Mouse (Mus musculus): ENCODE measurements around the gene Gm5751. TPM values are rescaled to one million over a fixed set of nuclear protein-coding genes. Genes with fewer than 3 reads are reported as not detected.
"Not testable (repeated sequence)": the region's sequence is repeated elsewhere in the genome, so short reads cannot be mapped to it uniquely, and the experiment has no call there.

Gm5751 gene
- not detected in 2 replicates for total RNA-seq (2012; rRNA removed)

DNA sequence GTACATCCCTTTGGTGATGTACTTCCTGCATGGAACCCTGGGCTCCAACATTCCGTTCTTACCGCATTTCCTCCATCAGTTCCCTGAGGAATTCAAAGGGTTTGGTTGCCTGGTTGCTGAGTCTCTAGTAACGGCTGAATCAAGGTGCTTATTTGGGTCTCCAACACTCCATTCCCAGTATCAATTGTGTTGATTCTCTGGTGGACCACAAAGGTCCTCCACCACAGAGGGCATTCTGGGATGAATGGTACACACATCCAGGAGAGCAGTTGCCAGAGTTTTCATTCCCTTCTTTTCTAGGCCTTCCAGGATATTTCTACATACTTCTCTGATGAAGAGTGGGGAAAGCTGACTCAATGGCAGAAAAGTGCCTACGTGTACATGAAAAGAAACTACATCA, at the start of gene Gm5751:
Gm5751 (plus strand) TSS at position 301 of the 400 bp plus-strand sequence.
- in situ Hi-C loops (cut with MboI; ENCODE audit: low sequenced_read_pairs in 2 of 2, unreplicated experiment in 2 of 2); H3K9ac ChIP-seq (ENCODE audit: insufficient read depth, low read depth, low read length, poor library complexity, severe bottlenecking): not testable (repeated sequence)

DNA sequence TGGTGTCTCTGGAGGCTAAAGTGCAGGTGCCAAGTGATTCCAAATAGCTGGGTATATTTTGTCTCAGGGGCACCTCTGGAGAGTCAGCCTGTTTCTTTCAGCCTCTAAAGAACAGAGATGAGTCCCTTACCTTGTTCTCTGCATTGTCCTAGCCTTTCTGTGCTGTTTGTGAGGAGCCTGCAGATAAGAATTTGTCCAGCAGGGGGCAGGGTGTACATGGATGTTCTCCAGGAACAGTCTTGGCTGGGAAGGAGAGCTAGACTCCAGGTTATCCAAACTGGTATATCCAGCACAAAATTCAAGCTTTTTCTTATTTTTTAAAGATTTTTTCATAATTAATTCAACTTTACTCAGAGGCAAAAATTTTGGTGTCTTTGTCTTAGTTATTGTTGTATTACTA, 42.0 kb upstream of the Gm5751 start:
- H3K9ac ChIP-seq (ENCODE audit: insufficient read depth, low read depth, low read length, poor library complexity, severe bottlenecking), result no peak overlapping the region
- in situ Hi-C loops (cut with MboI; ENCODE audit: low sequenced_read_pairs in 2 of 2, unreplicated experiment in 2 of 2), result no loop called here

More for the DNA sequence above, at the start of gene Gm5751:
- DNase-seq (ENCODE audit: low read depth, low spot score); H3K4me3 ChIP-seq (ENCODE audit: insufficient read depth in 1 of 2, low read depth in 1 of 2, low read length in 2 of 2, poor library complexity in 1 of 2, severe bottlenecking in 1 of 2); H3K4me1 ChIP-seq (ENCODE audit: control insufficient read depth in 2 of 2, insufficient read depth in 2 of 2, low read length in 2 of 2, poor library complexity in 1 of 2); H3K36me3 ChIP-seq (ENCODE audit: control insufficient read depth, insufficient read depth, low read length, poor library complexity, severe bottlenecking); H3K9me3 ChIP-seq (ENCODE audit: control insufficient read depth, insufficient read depth, low read depth, low read length); H3K27ac ChIP-seq (ENCODE audit: insufficient read depth, low read depth, low read length, poor library complexity, severe bottlenecking): not testable (repeated sequence)

DNA sequence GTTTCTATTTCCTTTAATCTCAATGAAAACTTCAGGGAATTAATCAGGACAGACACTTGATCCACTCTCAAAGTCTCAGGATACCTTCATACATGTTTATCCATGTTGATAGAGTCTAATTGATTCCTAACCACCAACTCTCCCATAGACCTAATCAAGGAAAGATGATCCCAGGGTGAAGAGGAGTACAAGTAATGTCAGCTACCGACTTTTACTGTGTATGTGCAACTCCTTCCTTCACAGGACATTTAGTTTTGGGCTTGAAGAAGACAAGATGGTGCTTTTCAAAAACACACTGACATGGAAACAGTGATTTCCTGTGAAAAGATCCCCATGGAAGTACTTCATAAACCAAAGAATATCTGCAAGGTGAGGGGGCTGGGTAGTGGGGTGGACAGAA, 30.4 kb upstream of the Gm5751 start, which contains the start of gene Gm6592:
Gm6592 (plus strand) TSS at position 301 of the 400 bp plus-strand sequence.
- no peaks in the 10 kb centered on the region for H3K36me3 ChIP-seq (ENCODE audit: control insufficient read depth, insufficient read depth, low read length, poor library complexity, severe bottlenecking)
- H3K9ac ChIP-seq (ENCODE audit: insufficient read depth, low read depth, low read length, poor library complexity, severe bottlenecking), result no peak within 1 kb of the TSS
- no peak for TF ChIP-seq HCFC1 (IDR thresholded peaks at IDR 0.05; ENCODE audit: borderline replicate concordance, insufficient read depth, low read length)
- no peak for TF ChIP-seq MAFK (IDR thresholded peaks at IDR 0.05; ENCODE audit: insufficient read depth, low read depth, low read length)
- no peak for TF ChIP-seq CHD2 (IDR thresholded peaks at IDR 0.05; ENCODE audit: low read depth, low read length)
- no peak for TF ChIP-seq ZC3H11A (IDR thresholded peaks at IDR 0.05; ENCODE audit: borderline replicate concordance, low read depth, low read length)
- no peak for TF ChIP-seq ZNF384 (IDR thresholded peaks at IDR 0.05; ENCODE audit: low read depth, low read length)
- H3K9me3 ChIP-seq (ENCODE audit: control insufficient read depth, insufficient read depth, low read depth, low read length), result no peaks in the 10 kb centered on the region
- no peak within 1 kb of the TSS for H3K27ac ChIP-seq (ENCODE audit: insufficient read depth, low read depth, low read length, poor library complexity, severe bottlenecking)
- DNase-seq (ENCODE audit: low read depth, low spot score), result no peak
- in situ Hi-C loops (cut with MboI; ENCODE audit: low sequenced_read_pairs in 2 of 2, unreplicated experiment in 2 of 2), result no loop called here
- H3K4me3 ChIP-seq (ENCODE audit: insufficient read depth in 1 of 2, low read depth in 1 of 2, low read length in 2 of 2, poor library complexity in 1 of 2, severe bottlenecking in 1 of 2), result no peak within 1 kb of the TSS
- no peaks in the 10 kb centered on the region for H3K4me1 ChIP-seq (ENCODE audit: control insufficient read depth in 2 of 2, insufficient read depth in 2 of 2, low read length in 2 of 2, poor library complexity in 1 of 2)

More for the DNA sequence above, 42.0 kb upstream of the Gm5751 start:
- Histone ChIP-seq H3K9me3 (ENCODE audit: control insufficient read depth, insufficient read depth, low read depth, low read length) (no peaks in the 10 kb centered on the region), H3K4me1 (ENCODE audit: control insufficient read depth in 2 of 2, insufficient read depth in 2 of 2, low read length in 2 of 2, poor library complexity in 1 of 2) (no peaks in the 10 kb centered on the region), H3K36me3 (ENCODE audit: control insufficient read depth, insufficient read depth, low read length, poor library complexity, severe bottlenecking) (no peaks in the 10 kb centered on the region), H3K27ac (ENCODE audit: insufficient read depth, low read depth, low read length, poor library complexity, severe bottlenecking) (no peak overlapping the region), H3K4me3 (ENCODE audit: insufficient read depth in 1 of 2, low read depth in 1 of 2, low read length in 2 of 2, poor library complexity in 1 of 2, severe bottlenecking in 1 of 2) (no peak overlapping the region)
- peak; percentile 13 for DNase-seq (ENCODE audit: low read depth, low spot score)
- TF ChIP-seq HCFC1 (IDR thresholded peaks at IDR 0.05; ENCODE audit: borderline replicate concordance, insufficient read depth, low read length) (no peak), CHD2 (IDR thresholded peaks at IDR 0.05; ENCODE audit: low read depth, low read length) (no peak), ZC3H11A (IDR thresholded peaks at IDR 0.05; ENCODE audit: borderline replicate concordance, low read depth, low read length) (no peak), ZNF384 (IDR thresholded peaks at IDR 0.05; ENCODE audit: low read depth, low read length) (no peak), MAFK (IDR thresholded peaks at IDR 0.05; ENCODE audit: insufficient read depth, low read depth, low read length) (no peak)

GRCm38 (mm10) chrX:8852486-8852885, 21.6 kb upstream of the Gm5751 start:
- H3K36me3 ChIP-seq (ENCODE audit: control insufficient read depth, insufficient read depth, low read length, poor library complexity, severe bottlenecking), result no peaks in the 10 kb centered on the region
- no peak overlapping the region for H3K9ac ChIP-seq (ENCODE audit: insufficient read depth, low read depth, low read length, poor library complexity, severe bottlenecking)
- DNase-seq (ENCODE audit: low read depth, low spot score), result no peak
- no peak overlapping the region for H3K27ac ChIP-seq (ENCODE audit: insufficient read depth, low read depth, low read length, poor library complexity, severe bottlenecking)
- no peaks in the 10 kb centered on the region for H3K9me3 ChIP-seq (ENCODE audit: control insufficient read depth, insufficient read depth, low read depth, low read length)
- TF ChIP-seq MAFK (IDR thresholded peaks at IDR 0.05; ENCODE audit: insufficient read depth, low read depth, low read length) (no peak), CHD2 (IDR thresholded peaks at IDR 0.05; ENCODE audit: low read depth, low read length) (no peak), HCFC1 (IDR thresholded peaks at IDR 0.05; ENCODE audit: borderline replicate concordance, insufficient read depth, low read length) (no peak), ZC3H11A (IDR thresholded peaks at IDR 0.05; ENCODE audit: borderline replicate concordance, low read depth, low read length) (no peak), ZNF384 (IDR thresholded peaks at IDR 0.05; ENCODE audit: low read depth, low read length) (no peak)
- H3K4me1 ChIP-seq (ENCODE audit: control insufficient read depth in 2 of 2, insufficient read depth in 2 of 2, low read length in 2 of 2, poor library complexity in 1 of 2), result no peaks in the 10 kb centered on the region
- in situ Hi-C loops (cut with MboI; ENCODE audit: low sequenced_read_pairs in 2 of 2, unreplicated experiment in 2 of 2), result no loop called here
- H3K4me3 ChIP-seq (ENCODE audit: insufficient read depth in 1 of 2, low read depth in 1 of 2, low read length in 2 of 2, poor library complexity in 1 of 2, severe bottlenecking in 1 of 2), result no peak overlapping the region

DNA sequence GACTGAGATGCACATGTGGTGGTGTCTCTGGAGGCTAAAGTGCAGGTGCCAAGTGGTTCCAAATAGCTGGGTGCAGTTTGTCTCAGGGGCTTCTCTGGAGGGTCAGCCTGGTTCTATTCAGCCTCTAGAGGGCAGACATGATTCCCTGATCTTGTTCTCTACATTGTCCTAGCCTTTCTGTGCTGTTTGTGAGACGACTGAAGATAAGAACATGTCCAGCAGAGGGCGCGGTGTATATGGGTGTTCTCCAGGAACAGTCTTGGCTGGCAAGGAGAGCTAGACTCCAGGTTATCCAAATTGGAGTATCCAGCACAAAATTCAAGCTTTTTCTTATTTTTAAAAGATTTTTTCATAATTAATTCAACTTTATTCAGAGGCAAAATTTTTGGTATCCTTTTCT, 9.7 kb upstream of the Gm5751 start:
- not testable (repeated sequence) for H3K9ac ChIP-seq (ENCODE audit: insufficient read depth, low read depth, low read length, poor library complexity, severe bottlenecking)
- DNase-seq (ENCODE audit: low read depth, low spot score), result peak; percentile 75
- 0 out of 2 replicates have a peak, but pooled peaks have one; percentile 20 for TF ChIP-seq ZC3H11A (IDR thresholded peaks at IDR 0.05; ENCODE audit: borderline replicate concordance, low read depth, low read length)

More for the DNA sequence above, 9.7 kb upstream of the Gm5751 start:
- H3K4me3 ChIP-seq (ENCODE audit: insufficient read depth in 1 of 2, low read depth in 1 of 2, low read length in 2 of 2, poor library complexity in 1 of 2, severe bottlenecking in 1 of 2); H3K36me3 ChIP-seq (ENCODE audit: control insufficient read depth, insufficient read depth, low read length, poor library complexity, severe bottlenecking); in situ Hi-C loops (cut with MboI; ENCODE audit: low sequenced_read_pairs in 2 of 2, unreplicated experiment in 2 of 2); H3K4me1 ChIP-seq (ENCODE audit: control insufficient read depth in 2 of 2, insufficient read depth in 2 of 2, low read length in 2 of 2, poor library complexity in 1 of 2); H3K9me3 ChIP-seq (ENCODE audit: control insufficient read depth, insufficient read depth, low read depth, low read length); H3K27ac ChIP-seq (ENCODE audit: insufficient read depth, low read depth, low read length, poor library complexity, severe bottlenecking): not testable (repeated sequence)

All from ES-E14 (cell line).